Mouse (Mus musculus) liver, postnatal 0 days (tissue): ENCODE data around the gene Snx1. TPM values are rescaled to one million over a fixed set of nuclear protein-coding genes. Genes with fewer than 3 reads are reported as not detected.

Experiments
- ATAC-seq: fragments of 200-750 bp; cut with Nextera tagmentation; 2 replicates; pipeline ENCODE4 v1.8.0; 2017; ENCODE audit warnings: mild to moderate bottlenecking, moderate library complexity
- DNase-seq: peaks from one replicate; pipeline ENCODE4 v3.0.0-alpha.2; 2016
- H3K27ac ChIP-seq: fragments of 300-500 bp; sonication (generic); 2 replicates; pipeline ENCODE4 v1.5.1; 2014; ENCODE audit warnings: antibody characterized with exemption, moderate library complexity, mild to moderate bottlenecking, low read depth
- H3K27me3 ChIP-seq: fragments of 300-500 bp; sonication (generic); 2 replicates; pipeline ENCODE4 v1.6.1; 2014; ENCODE audit warnings: low read length, control low read depth, mixed read lengths; ENCODE audit not compliant: insufficient read depth
- H3K36me3 ChIP-seq: fragments of 300-500 bp; sonication (generic); replicated peaks from 2 replicates; pipeline ENCODE4 v1.6.1; 2014; ENCODE audit warnings: mild to moderate bottlenecking, control low read depth, low read length, moderate library complexity, mixed read lengths; ENCODE audit not compliant: insufficient read depth
- H3K4me1 ChIP-seq: fragments of 300-500 bp; sonication (generic); 2 replicates; pipeline ENCODE4 v1.6.1; 2014; ENCODE audit warnings: antibody characterized with exemption, mild to moderate bottlenecking, control low read depth; ENCODE audit not compliant: insufficient read depth
- H3K4me2 ChIP-seq: fragments of 300-500 bp; sonication (generic); 2 replicates; pipeline ENCODE4 v1.6.1; 2014; ENCODE audit warnings: low read depth, mild to moderate bottlenecking, low read length, moderate library complexity, mixed read lengths
- H3K4me3 ChIP-seq: fragments of 300-500 bp; sonication (generic); 2 replicates; pipeline ENCODE4 v1.5.1; 2014; ENCODE audit warnings: low read depth, low read length
- H3K9ac ChIP-seq: fragments of 300-500 bp; sonication (generic); replicated peaks from 2 replicates; pipeline ENCODE4 v1.6.1; 2014; ENCODE audit warnings: mild to moderate bottlenecking, moderate library complexity
- H3K9me3 ChIP-seq: fragments of 300-500 bp; sonication (generic); 2 replicates; pipeline ENCODE4 v1.6.1; 2016; ENCODE audit warnings: mild to moderate bottlenecking, control low read depth, low read length, mixed read lengths
- CTCF ChIP-seq: sonication (generic); IDR thresholded peaks from 2 replicates; pipeline ENCODE4 v1.5.1; 2016; ENCODE audit warnings: antibody characterized with exemption, low read depth
- EP300 ChIP-seq: IDR thresholded peaks from 2 replicates; pipeline ENCODE4 v1.6.1; 2016; ENCODE audit warnings: antibody characterized with exemption, low read depth, mild to moderate bottlenecking
- WGBS: fragments of 180-500 bp; shearing (Covaris S2); extraction: QIAGEN DNeasy Blood & Tissue Kit; methylation state at CpG from one replicate; pipeline ENCODE4 v1.1.7; 2014; ENCODE audit not compliant: insufficient replicate concordance; 5-methylcytosine and 5-hydroxymethylcytosine counted together
- polyA plus RNA-seq: library from polyadenylated mRNA; unstranded; fragments of >200 nt; fragmentation: Nextera tagmentation; extraction: Ambion mirVana; gene quantifications from 2 replicates; pipeline ENCODE4 v1.2.1, GENCODE M21; 2015

The Snx1 gene
- polyA plus RNA-seq, 1 experiment from 2014 or later: 34.5 TPM

DNA sequence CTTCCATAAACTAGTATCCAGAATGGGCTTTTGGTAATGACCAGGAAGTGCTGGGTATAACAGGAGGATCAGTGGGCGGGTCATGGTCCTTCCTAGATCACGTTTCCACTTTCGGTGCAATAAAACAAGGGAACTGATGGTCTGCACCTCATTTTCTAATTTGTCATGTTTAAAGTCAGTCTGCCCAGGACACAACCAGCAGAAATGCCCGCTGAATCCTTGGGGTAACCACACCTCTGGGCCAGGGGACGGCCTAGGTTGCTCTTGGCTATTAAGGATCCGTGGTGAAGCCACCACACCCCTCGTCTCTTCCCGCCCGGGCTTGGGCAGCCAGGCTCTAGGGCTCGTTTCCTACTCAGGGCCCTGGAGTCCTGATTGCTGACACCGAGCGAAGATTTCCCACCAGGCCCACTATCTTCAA is 2.3 kb downstream of the Snx1 start:
- 0% methylated on average over 12 of the region's 12 CpGs for WGBS
- TF ChIP-seq EP300: no peak
- no peak for TF ChIP-seq CTCF
- H3K9me3 ChIP-seq: no peaks in the 10 kb centered on the region
- H3K9ac ChIP-seq: peak overlapping the region; percentile 86
- DNase-seq (peak; percentile 65), ATAC-seq (peak; percentile 38)
- H3K27me3 ChIP-seq: no peaks in the 10 kb centered on the region
- H3K27ac ChIP-seq: peak overlapping the region; percentile 93
- peaks cover 32% of the 10 kb centered on the region for H3K4me1 ChIP-seq
- 0 out of 2 replicates have a peak, but pooled peaks cover 4% of the 10 kb centered on the region for H3K36me3 ChIP-seq
- peak overlapping the region; percentile 74 for H3K4me2 ChIP-seq
- H3K4me3 ChIP-seq: peak overlapping the region; percentile 80

GRCm38 (mm10) chr9:66123648-66124047 is 2.7 kb downstream of the Snx1 start:
- Histone ChIP-seq H3K4me3 (peak overlapping the region; percentile 80), H3K27ac (peak overlapping the region; percentile 93), H3K4me1 (peaks cover 32% of the 10 kb centered on the region), H3K27me3 (no peaks in the 10 kb centered on the region), H3K4me2 (peak overlapping the region; percentile 74), H3K9me3 (no peaks in the 10 kb centered on the region), H3K36me3 (0 out of 2 replicates have a peak, but pooled peaks cover 4% of the 10 kb centered on the region), H3K9ac (peak overlapping the region; percentile 86)
- ATAC-seq: no peak
- TF ChIP-seq CTCF: no peak
- TF ChIP-seq EP300: no peak
- WGBS: 10% methylated on average over 5 of the region's 5 CpGs
- DNase-seq: no peak

DNA sequence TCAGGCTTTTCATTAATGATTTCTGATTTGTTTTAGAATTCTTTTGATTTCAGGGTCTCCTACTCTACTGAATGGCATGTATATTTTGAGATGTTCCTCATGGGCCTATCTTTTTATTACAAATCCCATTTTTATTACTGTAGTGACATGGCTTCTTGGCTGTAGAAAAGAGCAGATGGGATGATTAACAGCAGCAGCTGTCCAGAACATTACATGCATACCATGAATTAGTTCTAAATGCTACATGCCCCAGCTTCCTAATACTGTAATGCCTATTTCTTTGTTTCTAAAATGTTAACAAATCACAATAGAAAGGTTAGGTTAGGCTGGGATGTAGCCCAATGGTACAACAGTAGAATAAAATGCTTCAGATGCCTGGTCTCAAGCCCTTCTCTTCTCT is 5.0 kb downstream of the Snx1 start:
- Histone ChIP-seq H3K4me1 (peaks cover 35% of the 10 kb centered on the region), H3K36me3 (0 out of 2 replicates have a peak, but pooled peaks cover 4% of the 10 kb centered on the region), H3K9ac (no peak overlapping the region), H3K27me3 (no peaks in the 10 kb centered on the region), H3K27ac (no peak overlapping the region), H3K9me3 (no peaks in the 10 kb centered on the region), H3K4me2 (no peak overlapping the region), H3K4me3 (no peak overlapping the region)
- TF ChIP-seq CTCF (no peak), EP300 (no peak)
- no peak for ATAC-seq
- no peak for DNase-seq

DNA sequence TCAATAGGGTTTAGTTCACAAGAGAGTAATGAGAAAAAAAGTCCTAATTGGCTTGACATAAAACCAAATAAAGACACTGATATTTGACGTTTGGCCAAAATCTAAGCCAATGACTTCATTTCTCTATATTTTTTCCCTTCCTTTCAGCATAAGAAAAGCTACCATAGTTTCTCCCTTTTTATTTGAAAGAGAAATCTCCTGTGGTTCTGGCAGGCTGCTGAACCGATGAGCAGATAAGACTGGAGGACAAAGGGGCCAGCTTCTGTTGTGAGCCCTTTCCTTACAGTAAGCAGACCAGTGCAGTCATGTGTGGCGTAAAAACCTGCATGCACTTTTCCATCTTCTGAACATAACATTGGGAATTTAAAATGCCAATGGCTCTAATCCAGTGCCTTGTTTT is 5.4 kb downstream of the Snx1 start:
- WGBS: 62% methylated on average over 3 of the region's 3 CpGs
- Histone ChIP-seq H3K4me2 (no peak overlapping the region), H3K4me1 (peaks cover 35% of the 10 kb centered on the region), H3K9ac (no peak overlapping the region), H3K27me3 (no peaks in the 10 kb centered on the region), H3K9me3 (no peaks in the 10 kb centered on the region), H3K27ac (no peak overlapping the region), H3K36me3 (0 out of 2 replicates have a peak, but pooled peaks cover 4% of the 10 kb centered on the region), H3K4me3 (no peak overlapping the region)
- ATAC-seq (no peak), DNase-seq (no peak)
- TF ChIP-seq EP300 (no peak), CTCF (no peak)

DNA sequence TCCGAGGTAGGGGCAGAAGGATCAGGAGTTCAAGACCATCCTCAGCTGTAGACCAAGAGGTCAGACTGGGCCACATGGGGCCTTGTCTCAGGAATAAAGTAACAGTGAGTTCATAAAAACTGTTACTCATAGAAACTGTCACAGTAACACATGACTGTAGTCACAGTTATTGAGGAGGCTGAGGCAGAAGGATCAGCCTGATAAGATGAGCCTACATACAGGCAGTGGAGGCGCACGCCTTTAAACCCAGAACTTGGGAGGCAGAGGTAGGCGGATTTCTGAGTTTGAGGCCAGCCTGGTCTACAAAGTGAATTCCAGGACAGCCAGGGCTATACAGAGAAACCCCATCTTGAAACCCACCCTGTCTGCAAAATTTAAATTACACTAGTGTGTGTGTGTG is 6.3 kb downstream of the Snx1 start:
- Histone ChIP-seq H3K4me3 (no peak overlapping the region), H3K27me3 (no peaks in the 10 kb centered on the region), H3K4me1 (peaks cover 28% of the 10 kb centered on the region), H3K4me2 (peak overlapping the region; percentile 1; the same call in 1 of the 2 replicates), H3K36me3 (0 out of 2 replicates have a peak, but pooled peaks cover 8% of the 10 kb centered on the region), H3K9me3 (no peaks in the 10 kb centered on the region), H3K27ac (0 out of 2 replicates have a peak overlapping the region, but pooled peaks have one; percentile 2), H3K9ac (no peak overlapping the region)
- no peak for ATAC-seq
- TF ChIP-seq EP300 (peak; percentile 58), CTCF (no peak)
- DNase-seq: no peak
- WGBS: 72% methylated on average over 4 of the region's 4 CpGs

DNA sequence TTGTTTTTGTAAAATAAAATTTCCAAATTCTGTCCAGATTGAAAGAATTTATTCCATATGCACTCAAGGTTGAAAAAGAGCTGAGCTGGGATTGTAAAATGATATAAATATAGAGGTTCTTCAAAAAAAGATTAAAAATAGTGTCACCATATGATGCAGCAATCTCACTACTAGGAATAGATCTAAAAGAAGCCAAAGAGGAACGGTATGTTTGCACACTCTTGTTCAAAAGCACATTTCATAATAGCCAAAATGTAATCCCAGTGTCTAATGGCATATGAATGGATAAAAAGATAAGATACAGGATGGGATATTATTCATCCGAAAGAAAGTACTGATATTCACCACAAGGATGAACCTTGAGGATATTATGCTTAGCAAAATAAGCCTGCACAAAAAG is 6.9 kb downstream of the Snx1 start:
- no peaks in the 10 kb centered on the region for H3K9me3 ChIP-seq
- no peak overlapping the region; the same call in 1 of the 2 replicates for H3K4me2 ChIP-seq
- no peak overlapping the region for H3K9ac ChIP-seq
- no peak for ATAC-seq
- peaks cover 29% of the 10 kb centered on the region for H3K4me1 ChIP-seq
- no peak overlapping the region for H3K4me3 ChIP-seq
- 79% methylated on average over 2 of the region's 2 CpGs for WGBS
- no peaks in the 10 kb centered on the region for H3K27me3 ChIP-seq
- 0 out of 2 replicates have a peak overlapping the region, but pooled peaks have one; percentile 2 for H3K27ac ChIP-seq
- TF ChIP-seq CTCF: no peak
- TF ChIP-seq EP300: no peak
- no peak for DNase-seq
- H3K36me3 ChIP-seq: peaks cover 11% of the 10 kb centered on the region; the same call in 1 of the 2 replicates

DNA sequence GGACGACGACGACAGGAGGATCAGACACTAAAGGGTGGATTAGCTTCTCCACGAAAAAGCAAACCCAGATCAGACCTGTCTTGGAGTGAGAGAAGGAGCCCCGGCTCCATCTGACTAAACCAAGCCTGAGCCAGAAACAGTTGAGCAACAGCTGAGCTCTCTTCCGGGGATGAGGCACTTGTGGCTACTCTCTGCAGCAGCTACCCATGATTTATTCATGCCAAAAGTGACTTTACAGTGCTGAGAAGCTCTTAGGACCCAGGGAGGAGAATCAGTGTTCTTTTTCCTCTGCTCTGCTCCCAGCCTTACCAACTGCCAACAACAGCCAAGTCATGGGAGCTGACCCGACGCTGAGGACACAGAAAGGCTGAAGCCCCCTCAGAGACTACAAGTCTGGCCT is 9.5 kb downstream of the Snx1 start:
- Histone ChIP-seq H3K9me3 (no peaks in the 10 kb centered on the region), H3K4me3 (no peak overlapping the region), H3K27ac (0 out of 2 replicates have a peak overlapping the region, but pooled peaks have one; percentile 45), H3K36me3 (peaks cover 15% of the 10 kb centered on the region; the same call in 1 of the 2 replicates), H3K4me2 (no peak overlapping the region), H3K27me3 (no peaks in the 10 kb centered on the region), H3K4me1 (peaks cover 21% of the 10 kb centered on the region), H3K9ac (no peak overlapping the region)
- DNase-seq (no peak), ATAC-seq (no peak)
- TF ChIP-seq EP300: no peak
- no peak for TF ChIP-seq CTCF
- 64% methylated on average over 8 of the region's 8 CpGs for WGBS
